Mouse (Mus musculus): ENCODE measurements around the gene Zfp367. TPM values are rescaled to one million over a fixed set of nuclear protein-coding genes. Genes with fewer than 3 reads are reported as not detected.

Gene Zfp367
- total and polyA plus RNA-seq, 3 experiments: 12.6 to 33.7 (median 23.8) TPM

GRCm38 (mm10) chr13:64100186-64100585 is 52.8 kb downstream of the Zfp367 start:
- H3K4me3 ChIP-seq (replicated peaks in 1 of 3; ENCODE audit: low read depth in 2 of 3, low read length in 2 of 3, poor library complexity in 1 of 3): no peak overlapping the region
- no peaks in the 10 kb centered on the region for H3K79me2 ChIP-seq (replicated peaks; ENCODE audit: control insufficient read depth, extremely low read depth, insufficient read depth, poor library complexity, severe bottlenecking)
- in situ Hi-C loops (cut with MboI; ENCODE audit: low pct_ligation_motif_present, low pct_unique_long_range_greater_than_20kb, low sequenced_read_pairs): no loop called here
- H3K9ac ChIP-seq (ENCODE audit: insufficient read depth, low read depth): no peak overlapping the region
- no peak overlapping the region for H3K27ac ChIP-seq (ENCODE audit: insufficient read depth, low read depth)
- TF ChIP-seq ZNF384 (IDR thresholded peaks at IDR 0.05; ENCODE audit: low read depth, low read length): no peak
- TF ChIP-seq SMC3 (IDR thresholded peaks at IDR 0.05; ENCODE audit: low read depth, low read length): peak; percentile 41
- no peak for TF ChIP-seq PAX5 (IDR thresholded peaks at IDR 0.05; ENCODE audit: low read length)
- no peak for TF ChIP-seq CHD1 (IDR thresholded peaks at IDR 0.05; ENCODE audit: low read depth, low read length)
- no peak for TF ChIP-seq HCFC1 (IDR thresholded peaks at IDR 0.05; ENCODE audit: low read depth, low read length)
- no peak for TF ChIP-seq ETS1 (conservative IDR thresholded peaks at IDR 0.05; ENCODE audit: low read depth, low read length)
- TF ChIP-seq RAD21 (IDR thresholded peaks at IDR 0.05; ENCODE audit: low read depth, low read length): peak; percentile 34
- no peak for TF ChIP-seq JUND (conservative IDR thresholded peaks at IDR 0.05; ENCODE audit: low read depth, low read length)
- no peak for TF ChIP-seq NRF1 (IDR thresholded peaks at IDR 0.05; ENCODE audit: low read depth, low read length)
- no peak for TF ChIP-seq TBP (conservative IDR thresholded peaks at IDR 0.05; ENCODE audit: low read depth, low read length)
- TF ChIP-seq JUN (IDR thresholded peaks at IDR 0.05; ENCODE audit: insufficient read depth, low read depth, low read length): no peak
- no peak for TF ChIP-seq MXI1 (IDR thresholded peaks at IDR 0.05; ENCODE audit: low read depth, low read length)
- TF ChIP-seq MAZ (IDR thresholded peaks at IDR 0.05; ENCODE audit: low read depth, low read length): no peak
- peak; percentile 69 to 92 for TF ChIP-seq CTCF (conservative IDR thresholded peaks at IDR 0.05 in 1 of 2, IDR thresholded peaks at IDR 0.05 in 1 of 2; ENCODE audit: low read depth in 2 of 2, low read length in 2 of 2)
- TF ChIP-seq USF2 (conservative IDR thresholded peaks at IDR 0.05; ENCODE audit: low read depth, low read length): no peak
- peak; percentile 33 for DNase-seq (ENCODE audit: extremely low read depth)
- no peaks in the 10 kb centered on the region for H3K9me3 ChIP-seq (replicated peaks; ENCODE audit: low read length)
- H3K4me2 ChIP-seq (ENCODE audit: insufficient read depth, low read depth, poor library complexity, severe bottlenecking): no peak overlapping the region
- dilution Hi-C loops (cut with MboI; ENCODE audit: extremely low pct_ligation_motif_present, extremely low pct_unique_long_range_greater_than_20kb, low sequenced_read_pairs): no loop called here
- H3K4me1 ChIP-seq (ENCODE audit: control insufficient read depth in 1 of 2, insufficient read depth in 2 of 2): no peaks in the 10 kb centered on the region
- H3K27me3 ChIP-seq (replicated peaks): no peaks in the 10 kb centered on the region
- H3K36me3 ChIP-seq (replicated peaks in 1 of 2; ENCODE audit: control insufficient read depth in 1 of 2, insufficient read depth in 1 of 2, low read length in 1 of 2): peaks cover 10 to 48% of the 10 kb centered on the region in 2 experiments

GRCm38 (mm10) chr13:64098992-64099391 is 54.0 kb downstream of the Zfp367 start:
- dilution Hi-C loops (cut with MboI; ENCODE audit: extremely low pct_ligation_motif_present, extremely low pct_unique_long_range_greater_than_20kb, low sequenced_read_pairs): no loop called here
- H3K4me3 ChIP-seq (replicated peaks in 1 of 3; ENCODE audit: low read depth in 2 of 3, low read length in 2 of 3, poor library complexity in 1 of 3): no peak overlapping the region
- H3K4me2 ChIP-seq (ENCODE audit: insufficient read depth, low read depth, poor library complexity, severe bottlenecking): no peak overlapping the region
- in situ Hi-C loops (cut with MboI; ENCODE audit: low pct_ligation_motif_present, low pct_unique_long_range_greater_than_20kb, low sequenced_read_pairs): no loop called here
- H3K4me1 ChIP-seq (ENCODE audit: control insufficient read depth in 1 of 2, insufficient read depth in 2 of 2): no peaks in the 10 kb centered on the region
- H3K36me3 ChIP-seq (replicated peaks in 1 of 2; ENCODE audit: control insufficient read depth in 1 of 2, insufficient read depth in 1 of 2, low read length in 1 of 2): peaks cover 2 to 40% of the 10 kb centered on the region in 2 experiments
- H3K27me3 ChIP-seq (replicated peaks): no peaks in the 10 kb centered on the region
- H3K27ac ChIP-seq (ENCODE audit: insufficient read depth, low read depth): no peak overlapping the region
- H3K9me3 ChIP-seq (replicated peaks; ENCODE audit: low read length): no peaks in the 10 kb centered on the region
- H3K79me2 ChIP-seq (replicated peaks; ENCODE audit: control insufficient read depth, extremely low read depth, insufficient read depth, poor library complexity, severe bottlenecking): no peaks in the 10 kb centered on the region
- TF ChIP-seq GABPA (IDR thresholded peaks at IDR 0.05; ENCODE audit: insufficient replicate concordance, low read depth, low read length) (no peak), CTCF (conservative IDR thresholded peaks at IDR 0.05 in 1 of 2, IDR thresholded peaks at IDR 0.05 in 1 of 2; ENCODE audit: low read depth in 2 of 2, low read length in 2 of 2) (peak; percentile 55 to 59), MAFK (IDR thresholded peaks at IDR 0.05; ENCODE audit: insufficient replicate concordance, low read length) (no peak), MAX (IDR thresholded peaks at IDR 0.05; ENCODE audit: low read length) (peak; percentile 26; the same call in 1 of the 2 replicates), EP300 (IDR thresholded peaks at IDR 0.05; ENCODE audit: low read length) (no peak), SMC3 (IDR thresholded peaks at IDR 0.05; ENCODE audit: low read depth, low read length) (no peak), E2F4 (IDR thresholded peaks at IDR 0.05; ENCODE audit: insufficient replicate concordance, low read depth, low read length) (no peak), USF2 (conservative IDR thresholded peaks at IDR 0.05; ENCODE audit: low read depth, low read length) (no peak), IRF4 (IDR thresholded peaks at IDR 0.05; ENCODE audit: low read depth, low read length) (no peak), MAZ (IDR thresholded peaks at IDR 0.05; ENCODE audit: low read depth, low read length) (no peak), MYC (IDR thresholded peaks at IDR 0.05; ENCODE audit: low read depth, low read length) (0 out of 2 replicates have a peak, but pooled peaks have one; percentile 39), ETS1 (conservative IDR thresholded peaks at IDR 0.05; ENCODE audit: low read depth, low read length) (no peak)
- H3K9ac ChIP-seq (ENCODE audit: insufficient read depth, low read depth): no peak overlapping the region
- DNase-seq (ENCODE audit: extremely low read depth): peak; percentile 51
